Mouse (Mus musculus) layer of hippocampus, postnatal 10 days (tissue): ENCODE measurements at regions not wholly inside any gene's neighbourhood (a gene's known extent, or its start where the extent isn't known, plus 50 kb on each side); places are given as distances from the start of the nearest gene placed in this dataset.

Experiments used
- DNase-seq, 2 experiments: peaks; one replicate each; pipeline ENCODE4 v3.0.0; 2021; ENCODE audit warnings: low spot score in 2 of 2

DNA sequence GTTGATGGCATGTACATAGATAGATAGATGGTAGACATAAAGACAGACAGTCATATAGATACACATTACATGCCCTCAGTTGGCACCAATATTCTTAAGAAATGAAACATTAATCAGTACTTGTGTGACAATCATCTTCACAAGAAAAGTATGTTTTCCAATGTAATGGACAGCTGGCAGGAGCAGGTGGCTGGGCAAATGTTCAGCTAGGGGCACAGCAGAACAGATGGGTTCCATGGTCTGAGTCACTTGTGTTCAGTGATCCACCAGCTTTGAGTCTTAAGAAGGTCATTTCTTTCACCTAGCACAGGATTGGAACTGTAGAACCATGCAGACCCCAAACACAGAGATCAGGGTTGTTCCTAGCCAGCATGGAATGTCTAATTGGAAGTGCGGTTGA is 2631.2 kb upstream of the 5930422O12Rik start:
- DNase-seq = peak; percentile 14 to 17

GRCm38 (mm10) chr8:30817028-30817427 is 2611.5 kb upstream of the 5930422O12Rik start:
- no peak for DNase-seq

- DNase-seq = no peak
These were observed 2605.5 kb upstream of the 5930422O12Rik start for GRCm38 (mm10) chr8:30822835-30823587.

DNA sequence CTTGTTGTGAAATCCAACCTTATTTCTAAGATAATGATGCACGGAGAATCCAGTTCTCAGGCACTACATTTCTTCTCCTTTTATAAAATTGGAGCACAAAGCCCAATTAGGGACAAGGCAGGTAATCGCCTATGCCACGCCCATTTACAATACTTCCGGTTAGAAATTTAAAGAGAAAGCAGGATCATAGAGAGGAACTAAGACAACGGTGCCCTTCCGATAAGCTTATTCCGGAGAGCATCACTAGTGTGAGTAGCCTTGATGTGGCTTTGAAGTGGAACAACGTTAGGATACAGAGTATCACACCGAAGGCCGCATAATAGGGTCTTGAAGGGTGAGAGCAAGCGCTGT is 2604.9 kb upstream of the 5930422O12Rik start:
- DNase-seq = no peak

DNA sequence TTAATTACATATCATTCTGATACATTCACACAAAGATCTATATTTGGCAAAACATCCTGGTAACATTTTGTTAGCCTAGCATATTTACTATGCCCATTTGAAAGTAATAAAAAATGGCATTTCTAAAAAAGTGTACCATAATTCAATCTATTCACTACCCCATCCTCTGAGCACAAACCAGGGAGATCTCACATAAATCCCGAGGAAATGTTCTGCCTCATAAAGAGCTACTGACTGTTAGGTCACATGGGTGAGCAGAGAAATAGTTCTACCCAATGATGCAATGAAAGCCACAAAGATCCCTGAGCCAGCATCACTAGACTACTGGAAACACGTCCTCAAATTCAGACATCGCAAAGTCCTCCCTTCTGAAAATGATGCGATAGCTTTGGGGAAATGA is 2602.5 kb upstream of the 5930422O12Rik start:
- no peak for DNase-seq

- no peak for DNase-seq
These were observed 2590.5 kb upstream of the 5930422O12Rik start for GRCm38 (mm10) chr8:30838056-30838455.

- peak; percentile 87 to 89 for DNase-seq
These were observed 2588.4 kb upstream of the 5930422O12Rik start for GRCm38 (mm10) chr8:30840064-30840463.

DNA sequence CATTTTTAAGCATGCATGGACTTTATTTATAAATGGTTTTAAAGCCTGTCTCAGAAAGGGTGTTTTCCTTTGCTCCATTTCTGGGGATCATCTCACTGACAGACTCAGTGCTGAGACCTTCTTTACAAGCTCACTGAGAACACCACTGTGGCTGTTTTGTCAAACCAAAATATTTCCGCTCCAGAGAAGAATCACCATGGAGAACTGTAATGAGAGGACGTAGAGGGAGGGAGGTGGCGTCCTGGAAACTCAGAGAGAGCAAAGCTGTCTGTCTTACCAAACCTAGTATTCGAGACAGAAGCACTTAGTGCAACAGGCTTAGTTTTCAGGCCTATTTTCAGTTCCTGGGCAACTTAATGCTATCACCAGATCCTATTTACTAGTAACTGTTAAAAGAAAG is 2565.5 kb upstream of the 5930422O12Rik start:
- peak in 1 of 2 experiments; percentile 4 for DNase-seq

GRCm38 (mm10) chr8:30906044-30906695 is 2522.3 kb upstream of the 5930422O12Rik start:
- no peak for DNase-seq

- DNase-seq = no peak
These were observed 2514.8 kb upstream of the 5930422O12Rik start for GRCm38 (mm10) chr8:30913664-30914063.

GRCm38 (mm10) chr8:30915127-30915526 is 2513.4 kb upstream of the 5930422O12Rik start:
- DNase-seq = no peak

DNA sequence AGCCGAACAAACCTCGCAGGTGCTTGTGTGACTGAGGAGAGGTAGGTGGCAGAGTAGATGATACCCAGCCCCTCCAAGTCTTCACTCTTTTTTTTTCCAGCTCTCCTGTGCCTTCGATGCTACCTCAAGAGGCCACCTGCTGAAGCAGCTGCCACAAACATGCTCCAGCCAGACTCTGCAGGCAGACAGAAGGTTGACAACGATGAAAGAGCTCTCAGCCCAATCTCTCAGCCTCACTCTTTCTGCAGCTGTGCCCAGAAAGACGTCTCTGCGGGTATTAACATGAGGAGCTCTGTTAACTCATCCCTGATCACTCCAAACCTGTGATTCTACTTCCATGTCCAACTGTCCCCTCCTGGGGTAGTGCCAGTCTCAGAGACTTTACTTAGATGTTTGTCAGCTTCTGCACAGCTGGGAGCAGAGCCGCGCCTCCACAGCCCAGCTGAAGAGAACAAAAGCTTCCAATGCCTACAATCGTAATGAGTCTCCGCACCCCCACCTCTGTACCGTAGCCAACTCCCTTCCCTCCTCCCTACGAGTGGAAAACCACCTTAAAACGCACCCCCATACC is 2512.8 kb upstream of the 5930422O12Rik start:
- DNase-seq = peak; percentile 34 to 50

DNA sequence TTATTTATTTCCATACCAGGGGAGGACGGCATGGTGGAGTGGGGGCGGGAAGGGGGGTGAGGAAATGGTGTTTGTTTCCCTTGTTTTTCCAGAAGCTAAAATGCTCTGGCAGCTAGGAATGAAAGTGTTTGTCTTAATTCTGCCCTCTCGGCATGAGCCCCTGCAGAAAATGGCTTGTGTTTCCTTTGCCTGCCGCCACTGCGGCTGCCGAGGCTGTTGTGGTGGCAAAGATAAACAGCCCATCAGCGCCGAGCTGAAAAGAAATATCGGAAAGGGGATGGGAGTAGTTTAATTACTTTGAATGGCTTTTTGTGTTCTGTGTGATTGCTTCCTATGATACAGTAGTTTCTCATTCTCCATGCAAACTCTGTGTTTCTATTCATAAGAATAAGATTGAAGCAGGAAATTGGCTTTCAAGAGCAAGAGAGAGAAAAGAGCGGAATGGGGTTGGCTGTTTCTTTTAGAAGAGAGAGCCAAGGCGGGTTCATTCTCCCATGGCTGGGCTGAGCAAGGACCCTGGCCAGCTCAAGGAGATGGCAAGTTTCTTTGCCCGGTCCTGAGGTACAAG is 2512.2 kb upstream of the 5930422O12Rik start:
- DNase-seq = peak; percentile 34 to 36

DNA sequence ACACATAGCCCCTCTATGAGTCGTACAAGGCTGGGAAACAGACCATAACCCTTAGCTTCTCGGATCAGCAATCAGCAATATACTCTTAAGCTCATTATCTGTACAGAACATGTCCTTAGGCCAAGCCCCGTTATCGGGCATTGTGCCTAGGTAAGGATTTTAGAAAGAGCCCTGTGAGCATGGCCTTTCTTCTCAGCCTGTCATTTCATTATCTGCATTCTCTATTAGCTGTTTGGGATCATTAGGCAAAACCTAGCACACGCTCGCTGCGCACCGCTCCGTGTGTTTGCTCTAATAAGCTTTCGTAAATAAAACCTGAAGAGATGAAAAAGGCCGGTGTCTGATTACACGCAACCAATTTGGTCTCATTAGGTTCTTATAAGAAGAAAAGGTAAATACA is 2507.1 kb upstream of the 5930422O12Rik start:
- no peak for DNase-seq

- DNase-seq = peak; percentile 80 to 84
These were observed 2505.0 kb upstream of the 5930422O12Rik start for GRCm38 (mm10) chr8:30923301-30924159.

DNA sequence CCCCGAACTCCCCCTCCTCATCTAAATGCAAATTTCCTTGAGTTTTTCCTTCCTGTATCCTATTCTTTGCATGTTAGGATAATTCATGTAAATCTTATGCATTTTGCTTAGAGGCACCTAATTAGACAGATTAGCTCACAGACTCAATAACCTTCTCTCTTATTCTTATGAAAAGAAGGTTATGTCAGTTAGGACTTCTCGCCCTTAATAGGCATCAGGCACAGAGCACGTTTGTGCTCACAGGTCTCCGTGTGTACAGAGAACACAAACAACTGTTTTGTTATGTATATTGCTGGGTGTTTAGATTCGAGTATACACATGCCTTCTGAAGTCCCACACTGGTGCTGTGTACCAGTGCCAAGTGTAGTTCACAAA is 2504.4 kb upstream of the 5930422O12Rik start:
- no peak for DNase-seq

- DNase-seq = no peak
These were observed 2503.9 kb upstream of the 5930422O12Rik start for GRCm38 (mm10) chr8:30924656-30925055.

DNA sequence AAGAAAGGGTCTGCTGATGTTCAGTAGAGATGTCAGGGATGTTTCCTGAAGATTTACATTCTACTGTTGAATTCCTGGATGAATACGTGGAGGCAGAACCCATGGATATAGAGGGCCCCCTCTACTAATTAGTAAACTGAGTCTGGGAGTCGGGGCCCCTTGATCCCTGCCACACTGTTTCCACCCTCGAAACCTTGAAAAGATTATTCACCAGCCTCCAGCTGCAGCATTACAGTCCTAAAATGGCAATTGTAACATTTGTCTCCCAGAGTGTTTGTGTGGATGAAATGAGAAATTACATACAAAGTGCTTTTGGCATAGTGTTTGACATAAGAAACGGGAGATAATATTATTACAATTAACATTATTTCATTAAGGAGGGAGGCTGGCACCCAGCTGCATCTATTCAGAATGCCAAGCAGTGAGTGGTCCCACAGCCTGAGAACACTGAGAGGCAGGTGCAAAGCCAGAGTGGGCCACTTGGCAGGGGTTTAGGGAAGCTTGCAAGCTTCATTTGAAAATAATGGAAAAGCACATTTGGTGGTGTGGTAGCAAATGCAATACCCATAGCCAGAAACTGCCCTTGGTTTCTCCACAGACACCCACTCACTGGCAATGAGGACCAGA is 2490.9 kb upstream of the 5930422O12Rik start:
- DNase-seq = no peak

DNA sequence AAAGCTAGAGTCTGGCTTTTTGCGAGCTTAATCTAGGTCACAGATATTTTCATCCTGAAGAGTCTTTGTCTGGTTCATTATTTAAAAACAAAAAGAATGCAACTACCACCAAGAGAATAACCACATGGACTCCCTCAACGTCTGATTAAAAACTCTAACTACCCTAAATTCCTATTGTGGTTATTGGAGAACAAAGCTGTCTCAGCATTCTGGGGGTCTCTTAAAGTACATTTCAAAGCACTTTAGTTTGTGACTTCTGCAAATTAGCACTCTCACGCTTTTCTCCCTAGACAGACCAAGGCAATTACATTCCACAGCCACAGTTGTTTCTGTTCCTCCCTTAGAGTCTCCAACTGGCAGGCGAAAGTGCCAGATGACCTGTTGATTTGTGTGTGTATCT is 2487.6 kb upstream of the 5930422O12Rik start:
- no peak for DNase-seq

DNA sequence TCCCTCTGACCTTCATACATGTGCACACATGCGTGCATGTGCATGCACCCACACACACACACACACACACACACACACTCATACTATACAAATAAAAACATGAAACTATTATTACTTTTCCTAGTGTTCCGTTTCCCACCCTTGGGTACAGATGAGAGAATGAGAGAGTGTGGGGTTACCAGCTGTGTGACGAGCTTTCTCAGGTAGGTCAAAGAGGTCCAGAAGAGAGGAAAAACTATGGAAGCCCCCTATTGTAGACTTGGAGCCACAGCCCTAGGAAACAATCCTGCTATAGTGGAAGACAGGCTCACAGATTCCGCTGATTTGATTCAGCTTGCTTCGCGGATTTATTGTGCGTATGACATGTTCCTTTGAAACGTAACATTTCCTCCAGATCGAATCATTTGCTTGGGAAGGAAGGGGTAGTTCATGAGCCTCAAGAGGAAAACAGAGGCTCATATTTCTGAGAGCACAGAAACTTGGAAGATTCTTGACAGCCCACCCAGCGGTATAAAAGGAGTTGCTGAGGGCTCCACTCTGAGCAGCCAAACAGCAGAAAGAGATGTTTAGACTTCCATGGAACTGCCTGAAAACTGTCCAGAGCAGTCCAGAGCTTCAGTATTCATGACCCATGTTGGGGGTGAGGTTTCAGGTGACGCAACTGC is 2486.9 kb upstream of the 5930422O12Rik start:
- no peak for DNase-seq
